Mouse (Mus musculus) heart, postnatal 14 days (tissue): ENCODE data around the gene Plppr1. TPM values are rescaled to one million over a fixed set of nuclear protein-coding genes. Genes with fewer than 3 reads are reported as not detected.
"Not testable (repeated sequence)": the region's sequence is repeated elsewhere in the genome, so short reads cannot be mapped to it uniquely, and the experiment has no call there.

Source experiments
- DNase-seq, 2 experiments: peaks; one replicate each; pipeline ENCODE4 v3.0.0; 2021 to 2022
- intact Hi-C: fragments of 180-260 bp; cut with DNase I; formaldehyde crosslinking; loops from one replicate; pipeline ENCODE4 v1.15.1; 2025
- total RNA-seq, 2 experiments: library from RNA; stranded (reverse); gene quantifications; 2 replicates each; pipeline ENCODE4 v1.2.3; 2021

The Plppr1 gene
- total RNA-seq, 2 experiments from 2014 or later = 0.07 to 0.20 TPM

GRCm38 (mm10) chr4:49348677-49349076 is 289.6 kb downstream of the Plppr1 start:
- DNase-seq = no peak
- intact Hi-C loops = loop anchor here (2.0 kb wide), 1 partner anchor 68 kb away; no protein-coding TSS in a partner anchor

- no peak for DNase-seq
- intact Hi-C loops = no loop called here
These were observed 291.4 kb downstream of the Plppr1 start for GRCm38 (mm10) chr4:49350470-49350869.

GRCm38 (mm10) chr4:49357097-49357496 is 298.0 kb downstream of the Plppr1 start:
- intact Hi-C loops = no loop called here

GRCm38 (mm10) chr4:49368046-49368445 is 309.0 kb downstream of the Plppr1 start:
- DNase-seq, intact Hi-C loops: not testable (repeated sequence)

More at GRCm38 (mm10) chr4:49357097-49357496, 298.0 kb downstream of the Plppr1 start:
- no peak for DNase-seq

- intact Hi-C loops, DNase-seq: not testable (repeated sequence)
These were observed 324.7 kb downstream of the Plppr1 start for GRCm38 (mm10) chr4:49383576-49384318.

- DNase-seq = no peak
- intact Hi-C loops = no loop called here
These were observed 327.8 kb downstream of the Plppr1 start for GRCm38 (mm10) chr4:49386873-49387272.
